Mouse (Mus musculus): ENCODE data around the gene Cacna1e.

Gene Cacna1e

DNA sequence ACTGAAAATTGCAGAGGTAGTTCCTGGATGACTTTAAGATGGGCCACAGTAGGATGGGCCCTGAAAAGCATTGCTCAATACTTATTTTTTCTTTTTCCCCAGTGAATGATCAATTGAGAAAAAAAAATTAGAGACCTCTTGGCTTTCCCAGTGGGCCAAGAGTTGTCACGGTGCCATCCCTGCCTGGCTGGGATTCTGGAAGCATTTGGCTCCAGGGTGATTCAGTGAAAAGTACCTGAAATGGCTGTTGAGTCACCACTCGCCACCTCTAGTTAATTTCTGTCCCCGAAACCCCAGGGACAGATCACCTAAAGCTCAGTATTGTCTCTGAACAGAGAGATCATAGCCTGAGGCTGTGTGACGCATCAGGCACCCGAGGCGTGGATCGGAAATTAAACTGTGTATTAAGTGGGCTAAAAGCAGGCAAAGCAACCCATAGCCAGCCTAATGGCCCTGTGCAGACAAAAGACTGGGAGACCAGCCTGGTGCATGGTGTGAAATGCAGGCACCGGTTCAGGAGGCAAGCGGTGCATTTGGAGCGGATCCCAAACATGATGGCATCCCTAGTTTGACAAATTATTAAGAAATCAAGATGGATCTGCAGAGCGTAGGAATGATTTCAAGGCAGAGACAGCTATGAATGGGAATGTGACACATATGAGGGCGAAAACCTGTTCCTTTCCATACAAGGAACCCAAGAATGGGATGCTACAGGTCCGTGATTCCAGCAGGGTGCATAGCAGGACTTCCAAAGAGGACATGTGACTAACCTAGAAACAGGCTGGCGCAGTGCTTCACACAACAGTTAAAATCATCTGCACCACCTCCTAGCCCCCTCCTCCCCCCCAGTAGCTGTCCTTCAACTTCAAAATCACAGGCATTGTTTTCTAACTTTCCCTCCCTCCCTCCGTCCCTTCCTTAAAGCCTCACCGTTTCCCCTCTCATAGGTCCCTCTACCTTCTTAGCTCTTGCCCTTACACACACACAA, 261.3 kb downstream of the Cacna1e start:
- DNase-seq (ENCODE audit: low spot score): no peak

DNA sequence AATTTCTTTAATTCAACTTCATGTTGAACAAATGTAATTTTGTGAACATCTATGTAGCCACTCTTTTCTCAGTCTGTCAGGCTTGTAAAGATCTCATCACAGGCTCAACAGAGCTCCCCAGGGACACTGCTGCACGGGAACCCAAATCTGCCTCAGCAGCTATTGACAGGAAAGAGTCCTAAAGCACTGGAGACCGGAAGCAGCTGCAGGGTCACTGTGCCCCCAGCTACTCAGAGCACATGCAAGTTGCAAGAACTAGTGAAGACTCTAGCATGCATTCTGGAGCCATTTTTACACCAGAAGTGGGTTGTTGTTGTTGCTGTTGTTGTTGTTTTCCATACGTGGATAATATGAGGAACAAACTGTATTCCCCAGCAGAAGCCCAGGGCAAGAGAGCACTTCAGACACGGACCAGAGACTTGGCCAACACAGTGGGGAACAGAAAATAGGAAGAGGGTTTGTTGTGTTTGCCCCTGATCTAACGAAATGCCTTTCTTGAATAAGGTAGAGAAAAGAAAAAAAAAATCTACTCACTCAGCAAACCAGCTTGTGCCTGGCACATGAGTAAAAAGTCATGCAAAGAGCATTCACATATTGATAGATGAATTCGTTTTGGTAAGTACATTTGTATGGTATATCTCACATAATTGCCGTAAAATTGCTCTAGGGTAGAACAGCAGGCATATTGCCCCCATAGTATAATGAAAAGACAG, 266.4 kb downstream of the Cacna1e start:
- peak; percentile 40 for DNase-seq (ENCODE audit: low spot score)

DNA sequence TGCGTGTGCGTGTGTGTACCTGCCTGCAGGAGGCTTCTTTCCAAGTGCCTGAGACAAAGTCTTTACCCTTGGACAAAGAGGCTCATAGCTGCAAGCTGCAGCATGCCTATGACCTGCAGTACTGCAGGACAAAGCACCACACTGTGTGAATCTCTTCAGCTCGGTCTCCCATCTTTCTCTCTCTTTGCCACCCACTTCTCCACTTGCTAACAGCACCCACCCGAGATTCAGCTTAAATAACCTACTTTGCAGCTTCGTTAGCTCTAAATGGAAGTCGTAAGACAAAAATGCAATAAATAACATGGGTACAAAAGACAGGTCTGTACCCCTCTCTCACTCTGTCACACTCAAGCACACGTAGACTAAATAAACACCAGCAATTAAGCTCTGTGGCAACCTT, 268.5 kb downstream of the Cacna1e start:
- no peak for DNase-seq (ENCODE audit: low spot score)

DNA sequence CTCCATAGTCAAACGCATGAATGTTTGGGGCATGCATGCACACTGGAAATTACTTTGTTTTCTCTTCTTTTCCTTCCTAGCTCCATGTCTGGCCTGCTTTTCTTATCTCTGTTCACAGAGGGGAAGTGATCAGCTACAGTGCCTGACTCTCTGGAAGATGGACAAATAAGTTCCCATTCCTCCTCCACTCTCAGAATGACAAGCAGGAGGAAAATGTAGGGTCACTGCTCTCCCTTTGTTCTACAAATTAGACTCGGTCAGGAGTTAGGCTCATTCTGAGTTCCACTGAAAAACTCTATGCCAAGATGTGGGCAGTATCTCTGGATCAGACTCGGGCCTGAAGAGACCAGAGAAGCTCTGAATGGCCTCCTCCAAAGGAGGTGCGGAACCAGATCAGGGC, 275.8 kb downstream of the Cacna1e start:
- no peak for DNase-seq (ENCODE audit: low spot score)

DNA sequence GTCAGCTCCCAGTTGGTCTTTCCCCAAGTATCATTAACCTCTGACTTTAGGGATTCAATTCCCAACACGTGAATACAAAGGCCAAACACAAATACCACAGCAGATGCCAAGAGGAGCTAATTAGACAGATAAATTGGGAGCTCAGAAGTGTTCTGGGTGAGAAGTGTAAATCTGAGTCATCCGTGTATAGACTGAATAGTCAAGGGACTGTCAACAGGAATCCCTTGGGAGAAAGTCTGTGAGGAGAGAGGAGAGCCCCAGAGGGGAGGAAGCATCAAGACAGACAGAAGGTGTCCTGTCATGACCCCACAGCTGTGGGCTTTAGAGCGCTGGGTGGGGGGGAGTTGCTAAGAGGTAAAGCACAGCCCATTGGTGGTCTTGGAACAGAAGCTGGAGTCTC, 276.9 kb downstream of the Cacna1e start:
- no peak for DNase-seq (ENCODE audit: low spot score)

DNA sequence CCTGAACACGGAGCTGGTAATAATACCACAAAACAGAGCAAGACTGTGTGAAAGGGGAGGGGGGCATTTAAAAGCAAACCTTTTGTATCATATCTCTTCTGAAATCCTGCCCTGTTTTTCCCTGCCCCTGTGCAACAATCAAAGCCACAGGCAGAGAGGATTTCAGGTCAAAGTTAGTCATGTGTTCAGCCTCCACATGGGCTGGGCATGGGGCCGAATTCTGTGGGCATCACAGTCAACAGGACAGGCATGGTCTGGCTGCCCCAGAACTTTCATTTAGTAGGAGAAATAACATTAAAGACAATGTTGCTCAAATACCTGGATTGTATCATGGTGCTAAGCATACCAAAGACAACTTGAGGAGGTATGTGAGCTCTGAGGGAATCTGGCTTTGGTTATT, 278.7 kb downstream of the Cacna1e start:
- DNase-seq (ENCODE audit: low spot score): no peak

DNA sequence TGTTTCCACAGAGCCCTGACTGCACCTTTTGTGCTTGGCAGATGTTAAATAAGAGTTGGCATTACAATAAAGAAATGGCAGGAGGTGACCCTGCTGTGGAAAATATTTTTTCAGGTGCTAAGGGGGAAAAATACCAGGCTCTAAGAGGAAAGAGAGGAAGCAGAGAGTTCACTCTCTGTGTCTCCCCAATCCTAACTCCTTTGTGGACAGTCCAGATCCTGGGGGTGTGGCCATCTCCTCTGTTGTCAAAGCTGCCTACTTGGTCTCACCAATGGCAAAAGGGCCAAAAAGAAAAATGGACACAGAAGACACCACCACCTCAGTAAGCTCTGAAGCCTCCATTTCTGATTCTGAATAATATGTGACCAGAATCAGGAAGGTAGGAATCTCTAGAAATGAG, 280.5 kb downstream of the Cacna1e start:
- no peak for DNase-seq (ENCODE audit: low spot score)

DNA sequence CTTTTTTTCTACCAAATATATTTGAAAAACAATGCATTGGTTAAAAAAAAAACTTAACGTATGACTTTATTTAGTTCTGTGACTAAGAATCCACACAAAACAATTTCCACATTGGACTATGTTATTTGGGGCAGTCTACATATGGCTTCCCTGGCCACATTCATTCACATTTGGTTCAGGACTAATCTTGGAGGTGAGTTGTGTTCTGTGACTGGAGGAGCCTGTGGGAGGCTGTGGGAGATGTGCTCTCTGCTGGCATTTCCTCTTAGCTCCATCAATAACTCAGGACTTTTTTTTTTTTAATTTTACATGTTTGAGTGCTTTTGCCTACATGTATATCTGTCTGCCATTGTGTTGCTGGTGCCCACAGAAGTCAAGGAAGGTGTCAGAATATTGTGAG, 281.8 kb downstream of the Cacna1e start:
- DNase-seq (ENCODE audit: low spot score): no peak

DNA sequence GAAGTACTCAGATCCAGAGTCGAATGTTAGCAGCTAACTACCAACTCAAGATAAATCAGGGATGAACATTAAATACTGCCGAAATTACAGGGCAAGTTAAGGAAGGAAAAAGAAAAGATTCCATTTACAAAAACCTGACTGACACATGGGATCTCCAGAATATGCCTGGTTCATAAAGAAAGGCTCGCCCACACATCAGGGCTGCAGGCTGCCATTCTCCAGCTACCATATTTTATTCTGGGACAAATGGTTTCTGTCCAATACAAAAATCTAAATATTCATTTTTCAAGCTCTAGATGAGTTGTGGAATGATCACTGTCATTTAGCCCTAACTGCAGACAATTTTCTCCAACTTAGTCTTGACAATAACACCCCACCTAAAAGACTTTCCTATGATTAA, 301.8 kb downstream of the Cacna1e start:
- no peak for DNase-seq (ENCODE audit: low spot score)

DNA sequence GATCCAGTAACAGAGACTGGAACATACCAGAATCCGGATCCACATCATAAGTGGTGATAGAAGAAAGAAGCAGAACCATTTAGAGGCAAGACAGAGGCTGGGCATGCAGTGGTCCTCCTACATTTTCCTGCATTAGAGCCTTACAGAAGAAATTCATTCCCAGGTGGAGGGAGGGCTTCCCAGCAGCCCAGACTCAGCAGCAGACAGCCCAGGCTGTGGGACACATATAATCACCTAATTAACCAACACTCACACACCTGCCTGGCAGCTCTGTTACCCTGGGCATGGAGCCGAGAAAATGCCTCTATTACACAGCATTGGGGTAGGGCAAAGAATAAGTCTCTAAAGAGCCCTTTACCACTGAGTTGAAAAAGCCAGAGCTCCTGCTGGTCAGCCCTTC, 304.4 kb downstream of the Cacna1e start:
- DNase-seq (ENCODE audit: low spot score): no peak

DNA sequence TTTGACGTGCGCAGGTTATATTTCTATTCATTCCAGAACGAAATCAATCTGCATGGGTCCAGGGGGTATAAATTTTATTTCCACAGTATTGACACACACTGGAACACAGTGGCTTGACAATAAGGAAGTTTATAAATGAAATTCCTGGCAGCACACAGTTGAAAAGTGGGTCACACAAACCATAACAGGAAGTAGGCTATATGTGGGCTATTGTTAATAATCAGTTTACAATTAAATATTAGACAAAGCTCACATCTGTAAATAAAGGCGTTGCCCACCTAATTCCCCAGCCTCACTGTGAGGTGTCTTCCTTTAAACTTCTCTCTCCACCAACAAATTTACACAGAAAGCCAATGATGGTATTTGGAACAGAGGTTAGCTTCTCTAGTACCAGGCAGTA, 305.6 kb downstream of the Cacna1e start:
- DNase-seq (ENCODE audit: low spot score): no peak

DNA sequence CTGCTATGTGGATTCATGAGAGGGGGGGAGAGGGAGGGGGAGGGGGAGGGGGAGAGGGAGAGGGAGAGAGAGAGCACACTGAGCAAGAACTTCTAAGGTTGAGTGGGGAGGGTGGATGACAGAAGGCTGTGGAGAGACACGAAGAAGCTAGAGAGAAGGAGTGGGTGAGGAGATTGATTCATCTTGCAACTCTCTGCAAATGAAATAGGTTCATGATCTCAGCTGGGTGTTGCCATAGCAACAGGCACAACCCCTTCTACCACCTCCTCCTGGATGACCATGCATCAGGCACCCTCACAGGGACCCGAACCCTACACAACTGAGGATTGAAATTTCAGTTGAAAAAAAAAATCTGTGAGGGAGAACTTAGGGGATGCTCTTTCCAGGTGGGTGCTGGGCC, 307.9 kb downstream of the Cacna1e start:
- no peak for DNase-seq (ENCODE audit: low spot score)

DNA sequence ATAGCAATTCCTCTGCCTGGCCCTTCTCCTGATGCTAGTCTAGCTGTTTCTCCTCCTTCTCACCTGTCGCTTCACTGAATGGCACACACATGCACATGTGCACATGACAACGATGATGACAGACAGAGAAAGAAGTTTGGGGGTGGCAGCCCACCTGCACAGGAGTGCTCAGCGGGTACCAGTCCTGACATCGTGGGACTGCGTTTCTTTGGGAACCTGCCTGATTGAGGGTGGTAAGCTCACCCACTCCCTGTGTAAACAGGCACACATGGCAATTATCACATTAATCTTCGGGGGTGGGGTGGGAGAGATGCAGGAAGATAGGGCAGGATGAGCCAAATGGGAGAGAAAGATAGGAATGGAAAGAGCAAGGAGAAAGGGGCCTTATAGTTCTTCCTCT, 318.3 kb downstream of the Cacna1e start:
- DNase-seq (ENCODE audit: low spot score): no peak

DNA sequence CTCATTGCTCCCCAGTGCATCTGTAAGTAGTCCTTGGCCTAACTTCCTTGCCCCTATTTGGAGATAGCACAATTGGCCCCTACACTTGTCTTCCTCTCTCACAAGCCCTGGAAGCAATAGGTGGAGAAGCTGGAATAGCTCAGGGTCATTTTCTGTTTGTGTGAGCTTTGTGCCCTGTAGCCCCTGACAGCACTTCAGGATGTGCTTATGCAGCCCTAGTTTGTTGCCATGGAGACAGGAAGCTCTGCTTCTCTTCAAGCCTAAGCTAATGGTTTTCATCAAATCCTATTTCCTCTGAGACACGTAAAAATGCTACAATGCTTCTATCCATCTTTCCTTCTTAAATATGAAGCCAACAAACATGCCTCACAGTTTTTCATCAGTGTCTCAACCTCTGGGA, 328.5 kb downstream of the Cacna1e start:
- DNase-seq (ENCODE audit: low spot score): peak; percentile 39

DNA sequence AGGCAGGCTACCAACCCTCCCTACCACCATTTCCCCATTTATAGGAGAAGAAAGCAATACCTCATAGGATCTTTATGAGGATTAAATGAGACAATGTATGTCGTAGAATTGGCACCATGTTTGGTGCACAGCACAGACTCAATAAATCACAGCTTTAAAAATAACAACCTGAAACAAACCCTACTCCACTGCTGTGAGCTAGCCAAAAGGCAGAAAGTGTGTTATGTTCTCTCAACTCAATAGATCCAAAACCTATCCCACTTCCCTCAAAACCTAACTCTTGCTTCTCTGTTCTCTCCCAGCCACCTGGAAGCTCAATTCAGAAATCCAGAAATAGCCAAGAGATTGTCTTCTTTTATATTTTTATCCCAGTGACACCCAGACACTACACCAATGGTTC, 331.2 kb downstream of the Cacna1e start:
- DNase-seq (ENCODE audit: low spot score): no peak

DNA sequence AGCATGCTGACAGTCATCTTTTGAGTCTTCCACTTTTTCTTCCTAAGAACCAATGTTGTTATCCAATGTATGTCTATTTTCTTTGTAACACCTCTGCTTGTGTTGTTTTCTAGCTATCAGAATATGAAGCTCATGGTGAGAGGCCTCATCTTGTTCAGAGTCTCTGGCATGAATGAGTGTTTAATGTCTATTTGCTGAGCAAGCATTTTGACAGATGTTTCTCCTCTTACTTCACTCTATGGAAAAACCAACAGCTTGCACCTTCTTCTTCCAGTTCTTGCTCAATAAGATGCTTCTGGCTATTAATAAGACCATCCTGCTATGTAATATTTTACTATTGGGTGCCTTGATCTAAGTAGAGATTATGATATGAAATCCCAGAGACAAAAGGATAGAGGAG, 346.9 kb downstream of the Cacna1e start:
- no peak for DNase-seq (ENCODE audit: low spot score)

DNA sequence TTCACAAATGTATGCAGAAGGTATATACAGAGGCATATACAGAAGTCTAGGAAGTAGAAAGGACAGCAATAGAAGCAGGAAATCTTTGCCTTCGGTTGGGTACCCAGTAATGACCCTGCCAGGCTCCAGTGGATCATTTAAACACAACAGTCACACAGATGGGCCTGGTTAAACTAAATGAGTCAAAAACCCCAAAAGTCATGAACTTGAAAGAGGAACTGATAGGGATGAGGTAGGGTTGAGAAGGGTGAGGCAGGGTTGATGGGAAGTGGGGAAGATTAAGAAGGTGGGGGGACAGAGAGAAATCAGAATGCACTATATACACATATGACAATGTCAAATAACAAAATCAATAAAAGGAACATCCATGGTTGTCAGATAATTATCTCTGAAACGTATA, 347.5 kb downstream of the Cacna1e start:
- DNase-seq (ENCODE audit: low spot score): no peak

DNA sequence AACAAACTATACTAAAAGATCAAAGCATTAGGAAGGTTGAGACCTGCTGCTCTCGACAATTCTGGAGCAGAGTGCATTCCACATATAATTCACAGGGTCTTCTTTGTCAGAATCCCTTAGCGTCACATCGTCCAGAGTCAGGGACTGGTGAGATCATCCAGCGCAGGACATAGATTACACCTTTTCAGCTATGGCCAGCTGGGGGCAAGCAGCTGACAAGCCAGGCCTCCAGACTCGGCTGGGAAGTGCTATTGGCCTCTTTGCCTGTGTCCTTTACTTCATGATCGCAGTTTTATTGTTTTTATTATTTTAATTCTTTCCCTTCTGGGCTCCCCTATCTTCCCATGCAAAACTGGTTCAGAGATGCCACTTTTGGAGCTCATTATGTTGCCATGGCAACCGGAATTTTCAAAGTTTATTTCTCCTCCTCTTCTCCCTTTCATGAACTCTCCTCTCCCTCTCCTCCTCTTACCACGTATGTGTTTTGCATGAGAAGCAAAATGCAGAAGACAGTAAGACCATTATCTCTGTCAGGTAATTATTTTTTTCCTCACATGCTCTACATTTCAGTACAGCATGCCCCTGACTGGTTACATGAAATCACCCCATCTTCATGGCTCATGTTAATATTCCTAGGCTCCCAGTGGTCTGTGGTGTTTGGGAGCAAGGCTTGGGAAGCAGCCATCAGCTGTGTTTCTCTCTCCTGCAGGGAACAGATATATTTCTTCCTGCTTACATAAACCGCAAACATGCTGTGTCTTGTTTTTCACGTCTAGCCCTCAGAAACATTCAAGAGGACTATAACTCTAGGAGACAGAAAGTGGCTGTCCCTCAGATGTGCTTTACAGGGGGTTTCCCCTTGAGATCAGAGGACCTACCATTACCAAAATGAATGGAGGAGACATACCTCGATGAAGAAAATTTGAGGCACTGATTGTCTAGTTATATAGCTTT, 351.0 kb downstream of the Cacna1e start:
- no peak for DNase-seq (ENCODE audit: low spot score)

DNA sequence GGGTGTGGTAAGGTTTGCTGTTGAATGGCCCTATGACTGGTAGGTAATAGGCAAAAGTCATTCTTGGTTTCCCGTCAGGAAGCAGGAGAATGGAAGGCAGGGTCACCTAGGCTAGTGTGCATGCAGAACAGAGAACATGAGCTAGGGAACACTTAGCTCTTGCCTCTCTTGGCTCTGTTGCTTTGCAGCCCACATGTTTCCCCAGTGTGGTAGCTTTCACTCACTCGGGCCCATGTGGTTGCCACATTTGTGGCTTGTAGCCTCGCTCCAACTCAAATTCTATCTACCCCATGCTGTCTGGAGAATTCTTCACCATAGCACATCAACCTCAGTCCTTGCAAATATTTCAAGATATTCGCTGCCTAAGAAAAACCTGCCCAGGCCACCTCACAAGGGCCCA, 354.6 kb downstream of the Cacna1e start:
- DNase-seq (ENCODE audit: low spot score): no peak

DNA sequence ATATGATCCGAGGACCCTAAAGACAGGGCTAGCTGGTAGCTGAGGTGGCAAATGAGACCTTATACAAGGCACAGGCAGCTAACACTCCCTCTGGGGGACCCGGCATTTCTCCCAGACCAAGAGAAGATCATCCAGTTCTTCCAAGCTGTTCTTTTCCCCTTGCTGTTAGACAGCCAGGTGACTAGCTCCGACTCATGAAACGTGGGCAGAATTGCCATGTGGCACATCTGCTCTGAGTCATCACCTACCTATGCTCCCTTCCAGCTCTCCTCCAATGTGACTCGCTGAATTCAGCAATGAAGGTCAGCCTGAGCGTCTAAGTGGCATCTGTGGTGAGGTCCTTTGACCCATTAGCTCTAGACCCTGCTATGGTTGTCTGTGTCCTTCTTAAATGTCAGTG, 355.5 kb downstream of the Cacna1e start:
- no peak for DNase-seq (ENCODE audit: low spot score)

DNA sequence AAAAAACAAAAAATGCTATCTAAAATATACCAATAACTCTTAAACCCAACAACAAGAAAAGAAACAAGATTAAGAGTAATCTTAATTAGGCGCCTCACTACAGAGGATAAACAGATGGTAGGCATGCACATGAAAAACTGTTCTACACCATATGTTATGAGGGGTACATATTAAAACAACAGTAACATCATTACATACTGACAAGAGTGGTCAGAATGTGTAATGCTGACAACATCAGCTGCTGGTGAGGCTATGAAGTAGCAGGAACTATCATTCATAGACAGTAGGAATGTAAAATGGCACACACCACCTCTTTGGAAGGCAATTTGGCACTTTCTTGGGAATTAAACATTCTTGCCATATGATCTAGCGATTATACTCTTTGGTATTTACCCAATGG, 363.6 kb downstream of the Cacna1e start:
- no peak for DNase-seq (ENCODE audit: low spot score)

DNA sequence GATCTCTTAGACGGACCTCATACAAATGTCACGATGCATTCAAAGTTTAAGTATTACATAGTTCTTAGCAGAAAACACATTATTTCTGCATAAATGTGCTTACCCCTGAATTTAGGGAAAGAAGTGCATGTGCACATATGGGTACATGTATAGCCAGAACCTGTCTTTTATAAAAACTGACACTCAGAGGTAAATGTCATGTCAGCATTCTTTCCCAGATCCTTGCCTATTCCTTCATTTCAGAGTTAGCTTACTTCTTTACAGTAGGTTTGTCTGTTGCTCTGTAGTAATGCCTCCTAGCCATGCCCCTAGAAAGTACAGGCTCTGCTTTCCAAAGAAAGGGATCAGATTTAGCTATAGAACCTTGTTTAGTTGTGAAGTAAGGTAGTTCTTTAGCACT, 369.0 kb downstream of the Cacna1e start:
- no peak for DNase-seq (ENCODE audit: low spot score)

All from embryo, embryonic 10 days (tissue).